Mouse (Mus musculus) ovary, adult 10 weeks (tissue): Measurements from ENCODE around the gene Olfr1020. TPM values are rescaled to one million over a fixed set of nuclear protein-coding genes. Genes with fewer than 3 reads are reported as not detected.

Source experiments
- polyA plus RNA-seq: library from polyadenylated mRNA; stranded (reverse); fragments of 350-450 nt; fragmentation: Illumina TruSeq; extraction: RNeasy Lipid Tissue Mini Kit (QIAGEN cat#74804); gene quantifications from one replicate; pipeline ENCODE4 v1.2.3, GENCODE M21; 2014

Gene Olfr1020
- not detected for polyA plus RNA-seq

GRCm38 (mm10) chr2:85846730-85847129 lies at the start of gene Olfr1020:
Gene Olfr1020, plus strand, starts transcription at chr2:85847030.

GRCm38 (mm10) chr2:85802444-85802843 lies 44.4 kb upstream of the Olfr1020 start, which contains the start of gene Olfr1016:
Gene Olfr1016, minus strand, starts transcription at chr2:85802544.

GRCm38 (mm10) chr2:85818179-85818578 lies 28.7 kb upstream of the Olfr1020 start, which contains the start of gene Olfr1018:
Gene Olfr1018, plus strand, starts transcription at chr2:85818479.

GRCm38 (mm10) chr2:85845383-85845782 lies 1.4 kb upstream of the Olfr1020 start, which contains the start of gene Olfr1019:
Gene Olfr1019, minus strand, starts transcription at chr2:85845483.

GRCm38 (mm10) chr2:85868294-85868693 lies 21.5 kb downstream of the Olfr1020 start, which contains the start of gene Olfr1022:
Gene Olfr1022, plus strand, starts transcription at chr2:85868594.

GRCm38 (mm10) chr2:85885340-85885739 lies 38.5 kb downstream of the Olfr1020 start, which contains the start of gene Olfr1023:
Gene Olfr1023, plus strand, starts transcription at chr2:85885640.

Other genes starting within 250 kb of the Olfr1020 start
- not detected for gene Olfr1000, start 235.1 kb upstream of the Olfr1020 start, polyA plus RNA-seq
- gene Olfr1002, start 196.3 kb upstream of the Olfr1020 start, polyA plus RNA-seq: not detected
- gene Olfr154, start 182.6 kb upstream of the Olfr1020 start, polyA plus RNA-seq: not detected
- gene Olfr1006, start 168.3 kb upstream of the Olfr1020 start, polyA plus RNA-seq: not detected
- gene Olfr1008, start 157.6 kb upstream of the Olfr1020 start, polyA plus RNA-seq: not detected
- not detected for gene Olfr1009, start 131.6 kb upstream of the Olfr1020 start, polyA plus RNA-seq
- not detected for gene Olfr1012, start 84.3 kb upstream of the Olfr1020 start, polyA plus RNA-seq
- gene Olfr1013, start 79.9 kb upstream of the Olfr1020 start, polyA plus RNA-seq: not detected
- not detected for gene Olfr1014, start 74.3 kb upstream of the Olfr1020 start, polyA plus RNA-seq
- gene Olfr1015, start 65.0 kb upstream of the Olfr1020 start, polyA plus RNA-seq: not detected
- gene Olfr1016, start 44.5 kb upstream of the Olfr1020 start, polyA plus RNA-seq: not detected
- gene Olfr1018, start 28.6 kb upstream of the Olfr1020 start, polyA plus RNA-seq: not detected
- gene Olfr1019, start 1.5 kb upstream of the Olfr1020 start, polyA plus RNA-seq: not detected
- not detected for gene Olfr1022, start 21.6 kb downstream of the Olfr1020 start, polyA plus RNA-seq
- gene Olfr1023, start 38.6 kb downstream of the Olfr1020 start, polyA plus RNA-seq: not detected
- not detected for gene Olfr1024, start 58.0 kb downstream of the Olfr1020 start, polyA plus RNA-seq
- gene Olfr1025-ps1, start 68.2 kb downstream of the Olfr1020 start, polyA plus RNA-seq: not detected
- not detected for gene Olfr1026, start 74.5 kb downstream of the Olfr1020 start, polyA plus RNA-seq
- gene Olfr1028, start 103.4 kb downstream of the Olfr1020 start, polyA plus RNA-seq: not detected
- gene Olfr1029, start 126.9 kb downstream of the Olfr1020 start, polyA plus RNA-seq: 0.34 TPM
- not detected for gene Olfr1030, start 132.2 kb downstream of the Olfr1020 start, polyA plus RNA-seq
- not detected for gene Olfr1031, start 143.3 kb downstream of the Olfr1020 start, polyA plus RNA-seq
- not detected for gene Olfr1032, start 158.5 kb downstream of the Olfr1020 start, polyA plus RNA-seq
- gene Olfr1033, start 173.6 kb downstream of the Olfr1020 start, polyA plus RNA-seq: 26.2 TPM
- gene Olfr1034, start 198.8 kb downstream of the Olfr1020 start, polyA plus RNA-seq: 4.1 TPM
- gene Olfr1036, start 227.0 kb downstream of the Olfr1020 start, polyA plus RNA-seq: not detected
- not detected for gene Olfr1037, start 240.4 kb downstream of the Olfr1020 start, polyA plus RNA-seq